Mouse (Mus musculus) ES-Bruce4 (cell line): Measurements from ENCODE around the gene Tenm3. TPM values are rescaled to one million over a fixed set of nuclear protein-coding genes. Genes with fewer than 3 reads are reported as not detected.
A peak's percentile ranks its signal among the peaks of the same experiment; 100 is the strongest.

ENCODE experiments used
- H3K27ac ChIP-seq: 2 replicates; pipeline ENCODE4 v1.5.1; 2012; ENCODE audit warnings: low read length, inconsistent platforms; ENCODE audit not compliant: insufficient read depth
- H3K27me3 ChIP-seq: 2 replicates; pipeline ENCODE4 v1.6.1; 2012; ENCODE audit warnings: mild to moderate bottlenecking, low read length, inconsistent platforms; ENCODE audit not compliant: control insufficient read depth, poor library complexity, insufficient read depth, severe bottlenecking
- H3K36me3 ChIP-seq: 2 replicates; pipeline ENCODE4 v1.6.1; 2012; ENCODE audit warnings: inconsistent platforms, mild to moderate bottlenecking, low read length, moderate library complexity; ENCODE audit not compliant: control insufficient read depth, poor library complexity, insufficient read depth, severe bottlenecking
- H3K4me1 ChIP-seq: one replicate; pipeline ENCODE4 v1.8.1; 2011; ENCODE audit warnings: low read length; ENCODE audit not compliant: control insufficient read depth, insufficient read depth
- H3K4me3 ChIP-seq: 2 replicates; pipeline ENCODE4 v1.5.1; 2011; ENCODE audit warnings: low read depth, mild to moderate bottlenecking, low read length
- H3K9ac ChIP-seq: 2 replicates; pipeline ENCODE4 v1.6.1; 2012; ENCODE audit warnings: low read depth, mild to moderate bottlenecking, inconsistent platforms; ENCODE audit not compliant: poor library complexity, severe bottlenecking
- H3K9me3 ChIP-seq: replicated peaks from 2 replicates; pipeline ENCODE4 v1.6.1; 2012; ENCODE audit warnings: mild to moderate bottlenecking, low read length, inconsistent platforms; ENCODE audit not compliant: control insufficient read depth, poor library complexity, insufficient read depth, severe bottlenecking
- CTCF ChIP-seq: IDR thresholded peaks from one replicate; pipeline ENCODE4 v1.8.1; 2011; ENCODE audit warnings: low read depth, low read length
- EP300 ChIP-seq: IDR thresholded peaks from 2 replicates; pipeline ENCODE4 v1.6.1; 2011; ENCODE audit warnings: low read depth, low read length; ENCODE audit not compliant: insufficient read depth
- POLR2A ChIP-seq: IDR thresholded peaks from one replicate; pipeline ENCODE4 v1.8.1; 2011; ENCODE audit warnings: low read length; ENCODE audit not compliant: insufficient read depth
- polyA plus RNA-seq: library from polyadenylated mRNA; stranded (reverse); fragments of >200 nt; gene quantifications from 2 replicates; pipeline ENCODE4 v1.2.4, GENCODE M21; 2011; ENCODE audit warnings: low read depth; ENCODE audit not compliant: missing spikeins, insufficient read depth, insufficient read length

Gene Tenm3
- polyA plus RNA-seq, 1 experiment = 19.2 TPM

DNA sequence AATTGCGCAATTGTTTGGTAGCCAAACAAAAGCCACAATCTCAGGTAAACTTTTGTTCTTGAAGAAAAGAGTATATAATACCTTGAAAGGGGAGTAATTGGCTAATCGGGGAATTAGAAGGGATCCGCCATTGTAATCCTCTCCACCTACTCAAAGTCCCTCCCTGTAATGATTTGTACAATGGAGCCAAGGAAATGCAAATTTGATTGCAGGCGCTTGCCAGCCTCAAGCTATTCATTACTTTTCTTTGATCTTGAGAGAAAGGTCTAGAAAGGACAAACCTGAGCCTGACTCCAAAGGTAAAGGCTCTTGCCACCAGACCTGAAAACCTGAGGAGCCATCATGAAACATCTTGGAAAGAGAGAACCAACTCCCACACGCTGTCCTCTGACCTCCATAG is 91.8 kb downstream of the Tenm3 start:
- no peak for TF ChIP-seq POLR2A
- no peak for TF ChIP-seq EP300
- no peak for TF ChIP-seq CTCF
- Histone ChIP-seq H3K27me3 (peaks cover 10% of the 10 kb centered on the region), H3K9me3 (peaks cover 12% of the 10 kb centered on the region)

DNA sequence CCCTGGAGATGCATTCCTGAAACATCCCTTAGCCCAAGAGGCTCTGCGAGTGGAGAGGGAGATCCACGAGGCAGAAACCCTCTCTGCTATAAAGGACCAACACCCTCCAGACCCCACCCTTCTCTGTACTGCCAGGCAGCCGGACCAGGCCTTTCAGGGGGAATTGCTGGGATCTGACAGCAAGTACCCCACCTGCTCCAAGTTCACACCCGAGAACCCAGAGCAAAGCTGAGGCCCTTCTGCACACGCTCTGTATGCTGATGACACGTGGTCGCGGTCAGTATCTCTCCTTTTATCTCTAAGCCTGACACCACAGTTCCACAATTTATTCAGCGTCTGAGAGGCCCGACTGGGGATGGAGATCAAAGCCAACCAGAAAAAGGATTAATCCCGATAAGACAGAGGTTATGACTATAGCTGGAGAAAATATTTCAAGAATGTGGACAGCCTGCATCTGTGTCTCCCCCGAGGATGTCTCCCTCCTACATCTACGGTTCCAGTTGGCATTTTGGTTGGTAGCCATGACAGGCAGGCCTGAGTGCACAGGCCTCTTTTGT is 95.2 kb downstream of the Tenm3 start:
- peaks cover 10% of the 10 kb centered on the region for H3K27me3 ChIP-seq
- no peak overlapping the region for H3K9ac ChIP-seq
- H3K27ac ChIP-seq = no peak overlapping the region
- H3K9me3 ChIP-seq = peaks cover 12% of the 10 kb centered on the region
- H3K4me3 ChIP-seq = no peak overlapping the region
- peaks cover 2% of the 10 kb centered on the region for H3K4me1 ChIP-seq
- no peak for TF ChIP-seq CTCF
- TF ChIP-seq EP300 = no peak
- TF ChIP-seq POLR2A = no peak
- no peaks in the 10 kb centered on the region for H3K36me3 ChIP-seq

More for the DNA sequence above, 91.8 kb downstream of the Tenm3 start:
- H3K27ac ChIP-seq = no peak overlapping the region
- H3K4me1 ChIP-seq = peaks cover 2% of the 10 kb centered on the region
- no peaks in the 10 kb centered on the region for H3K36me3 ChIP-seq
- no peak overlapping the region for H3K4me3 ChIP-seq
- H3K9ac ChIP-seq = no peak overlapping the region

DNA sequence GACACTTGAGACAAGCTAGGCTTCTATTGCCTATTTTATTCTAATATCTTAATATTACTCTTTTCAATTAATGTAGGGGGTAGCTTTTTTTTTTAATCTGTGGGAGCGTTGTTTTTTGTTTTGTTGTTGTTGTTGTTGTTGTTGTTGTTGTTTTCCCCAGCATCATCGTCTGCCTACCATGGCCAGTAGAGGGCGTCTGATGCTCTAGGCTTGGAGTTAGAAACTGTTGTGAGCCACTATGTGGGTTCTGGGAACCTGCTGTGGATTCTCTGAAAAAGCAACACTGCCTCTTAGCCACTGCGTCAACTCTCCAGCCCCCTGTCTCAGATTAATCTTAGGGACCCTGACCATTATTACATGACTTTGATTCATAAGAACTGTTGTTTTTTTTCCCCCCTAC is 99.8 kb downstream of the Tenm3 start:
- Histone ChIP-seq H3K4me3 (no peak overlapping the region), H3K27ac (no peak overlapping the region), H3K36me3 (no peaks in the 10 kb centered on the region), H3K4me1 (peaks cover 2% of the 10 kb centered on the region), H3K9ac (no peak overlapping the region), H3K27me3 (peaks cover 3% of the 10 kb centered on the region), H3K9me3 (no peaks in the 10 kb centered on the region)
- TF ChIP-seq EP300 (no peak), CTCF (peak; percentile 28)

DNA sequence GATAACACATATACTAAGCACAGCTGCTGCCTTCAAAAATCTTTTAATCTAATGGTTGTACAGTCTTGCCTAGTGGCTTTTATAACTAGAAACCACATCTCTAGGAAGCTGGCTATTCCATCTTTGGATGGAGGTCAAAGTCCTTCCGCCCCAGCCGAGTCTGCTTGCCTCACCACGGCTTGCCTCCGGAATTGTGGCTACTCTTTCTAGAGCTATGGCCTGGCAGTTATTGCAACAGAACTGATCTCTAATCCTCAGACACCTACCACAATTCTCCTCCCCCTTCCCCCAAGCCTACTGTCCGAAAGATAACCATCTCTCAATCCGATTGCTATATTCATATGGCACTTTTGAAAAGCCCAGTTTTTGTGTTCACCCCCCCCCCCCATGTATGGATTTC is 101.0 kb downstream of the Tenm3 start:
- no peaks in the 10 kb centered on the region for H3K4me1 ChIP-seq
- H3K36me3 ChIP-seq = no peaks in the 10 kb centered on the region
- H3K27ac ChIP-seq = no peak overlapping the region
- no peak overlapping the region for H3K4me3 ChIP-seq
- no peak for TF ChIP-seq POLR2A
- no peak for TF ChIP-seq CTCF
- TF ChIP-seq EP300 = no peak
- H3K9ac ChIP-seq = no peak overlapping the region
- H3K27me3 ChIP-seq = no peaks in the 10 kb centered on the region; the same call in none of the 2 replicates
- H3K9me3 ChIP-seq = no peaks in the 10 kb centered on the region

DNA sequence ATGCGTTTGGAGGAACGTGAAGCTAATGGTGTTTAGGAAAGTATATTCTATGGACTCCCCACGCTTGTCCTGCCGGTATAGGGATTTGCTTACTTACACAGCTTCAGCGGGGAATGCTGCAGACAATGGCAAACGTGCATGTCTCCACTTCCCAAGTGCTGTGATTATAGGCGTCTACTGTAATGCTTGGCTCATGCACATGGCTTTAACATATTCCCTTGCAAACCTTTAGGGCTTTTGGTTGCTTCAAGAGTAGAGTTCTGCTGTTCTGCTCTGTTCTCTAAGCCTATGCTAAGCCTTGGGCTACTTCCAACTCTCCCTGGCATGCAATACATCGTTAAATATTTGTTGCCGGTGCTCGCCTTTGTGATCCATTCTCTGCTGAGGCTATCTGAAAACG is 102.8 kb downstream of the Tenm3 start:
- Histone ChIP-seq H3K9me3 (peaks cover 2% of the 10 kb centered on the region), H3K4me1 (no peaks in the 10 kb centered on the region), H3K27ac (no peak overlapping the region), H3K27me3 (no peaks in the 10 kb centered on the region; the same call in 1 of the 2 replicates), H3K36me3 (no peaks in the 10 kb centered on the region), H3K4me3 (no peak overlapping the region), H3K9ac (no peak overlapping the region)
- TF ChIP-seq POLR2A (no peak), EP300 (no peak), CTCF (no peak)

DNA sequence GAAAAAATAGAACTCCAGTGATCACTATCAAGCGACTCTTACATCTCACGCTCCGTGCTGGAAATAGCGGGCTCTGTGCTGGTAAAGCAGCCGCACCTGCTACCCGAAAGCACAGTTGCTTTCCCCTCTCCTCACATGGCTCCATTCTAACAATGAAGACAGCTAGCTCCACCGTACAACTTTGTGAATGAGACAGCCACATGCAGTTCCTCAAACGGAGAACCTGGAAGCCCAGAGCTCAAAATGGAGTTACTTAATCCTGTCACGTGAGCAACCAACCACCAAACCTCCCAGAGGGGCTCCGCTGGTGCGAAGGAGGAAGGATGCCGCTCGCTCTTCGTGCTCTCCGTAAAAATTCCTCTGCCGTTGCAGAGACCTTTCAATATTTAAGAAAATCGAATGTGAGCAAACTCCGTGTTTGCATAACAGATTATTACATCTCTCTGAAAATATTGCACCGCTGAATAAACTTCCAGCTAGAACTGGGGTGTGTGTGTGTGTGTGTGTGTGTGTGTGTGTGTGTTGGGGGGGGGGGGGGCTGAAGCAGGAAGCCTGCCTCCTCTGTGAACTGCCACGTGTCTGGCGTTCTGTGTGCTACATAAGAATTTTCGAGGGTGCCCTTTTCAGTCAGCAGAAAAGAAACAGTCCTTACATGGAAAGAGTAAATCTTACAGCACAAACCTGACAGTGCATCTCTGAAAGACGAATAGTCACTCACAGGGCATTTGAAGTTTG is 103.4 kb downstream of the Tenm3 start:
- no peaks in the 10 kb centered on the region for H3K36me3 ChIP-seq

More for the DNA sequence above, 103.4 kb downstream of the Tenm3 start:
- Histone ChIP-seq H3K27me3 (no peaks in the 10 kb centered on the region; the same call in 1 of the 2 replicates), H3K9ac (no peak overlapping the region), H3K4me1 (no peaks in the 10 kb centered on the region), H3K27ac (no peak overlapping the region), H3K4me3 (no peak overlapping the region), H3K9me3 (peaks cover 8% of the 10 kb centered on the region)
- no peak for TF ChIP-seq POLR2A
